Mouse (Mus musculus) erythroblast, embryonic 14.5 days (primary cell): Measurements from ENCODE around the gene Fam89b.

Experiments used
- GATA1 ChIP-seq: IDR thresholded peaks from 2 replicates; pipeline ENCODE4 v1.6.1; 2012; ENCODE audit warnings: low read length, inconsistent platforms, mixed read lengths
- TAL1 ChIP-seq: IDR thresholded peaks from 3 replicates; pipeline ENCODE4 v1.6.1; 2012; ENCODE audit warnings: low read length, inconsistent platforms, mixed read lengths

DNA sequence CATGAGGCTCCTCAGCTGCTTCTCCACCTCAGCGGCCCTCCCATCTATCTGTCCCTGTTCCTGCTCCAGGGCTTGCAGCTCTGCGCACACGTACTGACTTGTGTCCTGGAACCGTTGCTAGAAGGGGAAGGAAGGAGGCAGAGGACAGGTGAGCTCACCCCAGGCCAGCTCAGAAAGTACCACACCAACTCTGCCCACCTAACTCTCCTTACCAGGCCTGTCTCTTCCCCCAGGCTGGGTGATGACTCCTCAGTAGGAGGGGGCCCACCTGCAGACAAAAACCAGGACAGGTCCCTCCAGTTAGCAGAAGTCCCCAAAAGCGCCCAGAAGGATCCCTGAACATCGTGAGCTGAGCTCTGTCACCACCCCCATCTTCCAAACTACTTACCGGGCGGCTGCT, 18.9 kb downstream of the Fam89b start:
- TF ChIP-seq GATA1 (no peak), TAL1 (no peak)
